Mouse (Mus musculus) granulocyte monocyte progenitor cell, adult 5-6 weeks (primary cell): ENCODE results near the gene Man1a2. TPM values are rescaled to one million over a fixed set of nuclear protein-coding genes. Genes with fewer than 3 reads are reported as not detected.

Experiments
- ATAC-seq: replicated peaks from 2 replicates; pipeline ENCODE4 v1.8.0; 2016; ENCODE audit warnings: mild to moderate bottlenecking, moderate TSS enrichment, inconsistent platforms; ENCODE audit not compliant: poor library complexity, severe bottlenecking
- total RNA-seq, 2 experiments: library from RNA; stranded (forward) in 1 of 2; stranded (reverse) in 1 of 2; fragments of 200-712, 200-1000 nt in 1 of 2; fragments of >200 nt in 1 of 2; fragmentation: Nextera tagmentation in 1 of 2; gene quantifications; 2 replicates each; pipeline ENCODE4 v1.2.3; 2014 to 2017

Gene Man1a2
- total RNA-seq (2014; fragmentation: Nextera tagmentation), result 15.2 and 17.7 TPM in 2 replicates
- 64.0 and 68.5 TPM in 2 replicates for total RNA-seq (2017)

GRCm38 (mm10) chr3:100685087-100685762 lies at the start of gene Man1a2:
Gene Man1a2 (minus strand): TSS chr3:100685503.
- peak; percentile 82 for ATAC-seq

GRCm38 (mm10) chr3:100734482-100735154 lies 49.3 kb upstream of the Man1a2 start:
- ATAC-seq, result peak; percentile 82

- peak; percentile 29 for ATAC-seq
Observed at GRCm38 (mm10) chr3:100731896-100732295, 46.6 kb upstream of the Man1a2 start.

- no peak for ATAC-seq
Observed at GRCm38 (mm10) chr3:100731347-100731746, 46.0 kb upstream of the Man1a2 start.

GRCm38 (mm10) chr3:100728008-100728712 lies 42.9 kb upstream of the Man1a2 start:
- no peak for ATAC-seq

GRCm38 (mm10) chr3:100725960-100726674 lies 40.8 kb upstream of the Man1a2 start:
- ATAC-seq, result no peak

GRCm38 (mm10) chr3:100720786-100721300 lies 35.5 kb upstream of the Man1a2 start:
- ATAC-seq, result no peak

GRCm38 (mm10) chr3:100716241-100716640 lies 30.9 kb upstream of the Man1a2 start:
- ATAC-seq, result no peak

GRCm38 (mm10) chr3:100715367-100715766 lies 30.1 kb upstream of the Man1a2 start:
- ATAC-seq, result no peak

GRCm38 (mm10) chr3:100713142-100714005 lies 28.1 kb upstream of the Man1a2 start:
- ATAC-seq, result no peak

GRCm38 (mm10) chr3:100712140-100712539 lies 26.8 kb upstream of the Man1a2 start:
- peak; percentile 90 for ATAC-seq

- ATAC-seq, result no peak
Observed at GRCm38 (mm10) chr3:100711486-100711885, 26.2 kb upstream of the Man1a2 start.

- ATAC-seq, result no peak
Observed at GRCm38 (mm10) chr3:100707117-100707516, 21.8 kb upstream of the Man1a2 start.

GRCm38 (mm10) chr3:100705128-100705667 lies 19.9 kb upstream of the Man1a2 start:
- ATAC-seq, result peak; percentile 65

- ATAC-seq, result no peak
Observed at GRCm38 (mm10) chr3:100703847-100704644, 18.7 kb upstream of the Man1a2 start.

GRCm38 (mm10) chr3:100702875-100703846 lies 17.9 kb upstream of the Man1a2 start:
- ATAC-seq, result peak; percentile 57

GRCm38 (mm10) chr3:100688747-100689146 lies 3.4 kb upstream of the Man1a2 start:
- ATAC-seq, result no peak
